Mouse (Mus musculus): ENCODE results near the gene P2rx1. TPM values are rescaled to one million over a fixed set of nuclear protein-coding genes. Genes with fewer than 3 reads are reported as not detected.

Gene P2rx1
- total RNA-seq, 2 experiments from 2014 or later: 0.38 to 1.1 TPM

DNA sequence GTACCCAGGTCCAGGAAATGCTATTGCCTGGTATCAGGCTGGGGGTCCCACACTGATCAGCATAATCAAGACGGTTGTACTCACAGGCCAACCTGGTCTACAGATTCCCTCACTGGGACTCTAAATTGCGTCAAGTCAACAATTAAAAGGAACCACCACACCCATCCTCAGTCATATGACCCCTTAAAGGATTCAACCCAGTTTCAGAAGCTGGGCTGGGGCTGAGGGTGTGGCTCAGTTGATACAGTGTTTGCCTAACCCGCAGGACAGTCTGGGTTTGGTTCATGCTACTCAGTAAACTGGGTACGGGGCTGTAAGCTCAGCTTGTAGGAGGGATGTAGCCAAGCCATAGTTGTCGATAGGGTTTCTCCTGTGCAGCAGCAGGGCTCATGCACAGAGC lies 12.2 kb upstream of the P2rx1 start:
- intact Hi-C loops (cut with DNase I; ENCODE audit: low total_unique reads): no loop called here
- no peak for DNase-seq

DNA sequence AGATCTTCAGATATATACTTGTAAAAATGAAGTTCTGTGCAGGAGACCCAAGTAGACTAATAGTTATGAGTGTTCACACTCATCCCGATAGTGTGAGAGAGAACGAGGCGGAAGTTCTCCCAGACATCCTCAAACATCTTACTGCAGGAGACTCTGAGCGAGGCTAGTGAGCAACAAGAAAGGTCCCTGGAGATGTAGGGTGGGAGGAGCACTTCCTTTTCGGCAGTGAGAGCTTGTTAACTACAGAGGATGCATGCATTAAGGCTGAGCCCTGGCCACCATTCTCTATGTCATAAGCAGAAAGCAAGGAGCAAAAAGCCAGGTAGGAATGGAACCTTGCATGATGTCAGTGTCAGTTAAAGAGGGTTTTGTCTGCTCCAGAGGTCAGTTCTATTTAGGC lies 11.7 kb upstream of the P2rx1 start:
- no peak for DNase-seq
- intact Hi-C loops (cut with DNase I; ENCODE audit: low total_unique reads): no loop called here

- intact Hi-C loops (cut with DNase I; ENCODE audit: low total_unique reads): no loop called here
- no peak for DNase-seq
These were observed 11.1 kb upstream of the P2rx1 start for GRCm38 (mm10) chr11:72987807-72988206.

GRCm38 (mm10) chr11:72989044-72989443 lies 9.9 kb upstream of the P2rx1 start:
- intact Hi-C loops (cut with DNase I; ENCODE audit: low total_unique reads): no loop called here
- no peak for DNase-seq

- DNase-seq: no peak
- intact Hi-C loops (cut with DNase I; ENCODE audit: low total_unique reads): no loop called here
These were observed 8.2 kb upstream of the P2rx1 start for GRCm38 (mm10) chr11:72990688-72991087.

DNA sequence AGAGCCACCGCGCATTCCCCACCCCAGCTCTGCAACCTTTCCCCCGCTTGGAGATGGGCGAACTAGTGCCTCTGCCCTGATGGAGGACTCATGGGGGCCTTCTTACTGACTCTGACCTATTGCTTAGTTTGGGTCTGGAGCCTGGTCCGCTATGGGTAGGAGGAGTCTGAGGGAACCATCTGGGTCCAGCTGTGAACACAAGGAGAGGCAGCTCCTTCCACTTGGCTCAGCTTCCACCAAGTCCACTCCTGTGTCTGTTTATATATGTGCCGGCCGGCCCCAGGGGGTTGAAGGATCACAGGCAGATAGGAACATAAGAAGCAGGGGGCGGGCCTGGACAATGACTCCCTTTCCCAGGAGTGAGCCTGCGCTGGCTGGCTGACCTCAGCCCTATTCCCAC lies 6.9 kb upstream of the P2rx1 start:
- intact Hi-C loops (cut with DNase I; ENCODE audit: low total_unique reads): no loop called here

DNA sequence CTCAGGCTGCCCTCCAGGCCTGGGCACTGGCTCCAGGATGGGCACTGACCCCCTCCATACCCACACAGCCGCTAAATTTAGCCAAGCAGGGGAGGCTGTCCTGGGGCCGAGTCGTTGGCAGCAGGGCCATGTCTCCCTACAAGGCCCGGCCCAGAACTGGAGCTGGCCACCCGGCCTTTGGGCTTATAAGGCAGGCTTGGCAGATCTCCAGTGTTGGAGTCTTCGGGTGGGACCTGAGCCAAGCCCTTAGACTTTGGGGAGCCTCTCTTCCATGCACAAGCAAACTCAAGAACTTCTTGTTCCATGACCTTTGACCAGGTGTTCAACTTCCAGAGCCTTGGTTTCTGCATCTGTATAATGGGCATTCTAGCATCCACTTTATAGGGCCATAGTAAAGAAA lies 2.6 kb upstream of the P2rx1 start:
- no peak for DNase-seq
- intact Hi-C loops (cut with DNase I; ENCODE audit: low total_unique reads): no loop called here

More for the DNA sequence above, 6.9 kb upstream of the P2rx1 start:
- no peak for DNase-seq

DNA sequence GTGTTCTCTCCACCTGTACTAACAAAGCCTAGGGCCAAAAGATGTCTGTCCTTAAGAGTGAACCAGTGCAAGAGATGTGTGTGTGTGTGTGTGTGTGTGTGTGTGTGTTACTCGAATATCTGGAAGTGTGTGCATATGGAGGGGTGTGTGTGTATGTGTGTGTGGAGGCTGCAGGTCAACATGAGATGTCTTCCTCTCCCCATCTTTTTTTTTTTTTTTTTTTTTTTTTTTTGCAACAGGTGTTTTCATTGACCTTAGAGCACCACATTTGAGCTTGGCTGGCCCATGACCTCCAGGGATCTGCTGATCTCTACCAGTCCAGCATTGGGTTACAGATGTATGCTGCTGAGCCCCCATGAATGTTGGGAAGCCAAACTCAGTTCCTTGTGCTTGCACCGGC lies 2.1 kb upstream of the P2rx1 start:
- no peak for DNase-seq
- intact Hi-C loops (cut with DNase I; ENCODE audit: low total_unique reads): no loop called here

- intact Hi-C loops (cut with DNase I; ENCODE audit: low total_unique reads): no loop called here
These were observed 1.2 kb upstream of the P2rx1 start for GRCm38 (mm10) chr11:72997529-72998326.

GRCm38 (mm10) chr11:73001029-73001428 lies 2.1 kb downstream of the P2rx1 start:
- intact Hi-C loops (cut with DNase I; ENCODE audit: low total_unique reads): loop anchor here (2.0 to 10.0 kb wide), 2 partner anchors 74 to 114 kb away; no protein-coding TSS in a partner anchor

More at GRCm38 (mm10) chr11:72997529-72998326, 1.2 kb upstream of the P2rx1 start:
- DNase-seq: no peak

GRCm38 (mm10) chr11:73006377-73006776 lies 7.5 kb downstream of the P2rx1 start:
- intact Hi-C loops (cut with DNase I; ENCODE audit: low total_unique reads): loop anchor here (2.0 to 10.0 kb wide), 2 partner anchors 32 to 108 kb away; no protein-coding TSS in a partner anchor
- DNase-seq: no peak

More at GRCm38 (mm10) chr11:73001029-73001428, 2.1 kb downstream of the P2rx1 start:
- peak; percentile 67 for DNase-seq

DNA sequence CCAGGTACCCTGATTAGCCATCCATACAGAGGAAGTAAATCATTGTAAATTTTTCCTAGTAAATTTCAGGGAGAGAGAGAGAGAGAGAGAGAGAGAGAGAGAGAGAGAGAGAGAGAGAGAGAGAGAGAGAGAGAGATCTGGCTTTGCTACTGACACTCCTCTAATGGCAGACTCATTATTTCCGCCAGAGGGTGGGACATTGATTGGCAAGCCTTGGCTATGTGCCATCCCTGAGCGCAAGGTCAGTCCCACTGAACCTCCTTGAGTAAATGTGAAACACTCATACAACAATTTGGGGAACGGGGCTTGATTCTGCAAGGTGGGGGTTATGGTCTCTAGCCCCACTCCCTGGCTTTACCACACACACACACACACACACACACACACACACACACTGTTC lies 8.2 kb downstream of the P2rx1 start:
- intact Hi-C loops (cut with DNase I; ENCODE audit: low total_unique reads): loop anchor here (2.0 to 10.0 kb wide), 2 partner anchors 32 to 108 kb away; no protein-coding TSS in a partner anchor
- DNase-seq: no peak

DNA sequence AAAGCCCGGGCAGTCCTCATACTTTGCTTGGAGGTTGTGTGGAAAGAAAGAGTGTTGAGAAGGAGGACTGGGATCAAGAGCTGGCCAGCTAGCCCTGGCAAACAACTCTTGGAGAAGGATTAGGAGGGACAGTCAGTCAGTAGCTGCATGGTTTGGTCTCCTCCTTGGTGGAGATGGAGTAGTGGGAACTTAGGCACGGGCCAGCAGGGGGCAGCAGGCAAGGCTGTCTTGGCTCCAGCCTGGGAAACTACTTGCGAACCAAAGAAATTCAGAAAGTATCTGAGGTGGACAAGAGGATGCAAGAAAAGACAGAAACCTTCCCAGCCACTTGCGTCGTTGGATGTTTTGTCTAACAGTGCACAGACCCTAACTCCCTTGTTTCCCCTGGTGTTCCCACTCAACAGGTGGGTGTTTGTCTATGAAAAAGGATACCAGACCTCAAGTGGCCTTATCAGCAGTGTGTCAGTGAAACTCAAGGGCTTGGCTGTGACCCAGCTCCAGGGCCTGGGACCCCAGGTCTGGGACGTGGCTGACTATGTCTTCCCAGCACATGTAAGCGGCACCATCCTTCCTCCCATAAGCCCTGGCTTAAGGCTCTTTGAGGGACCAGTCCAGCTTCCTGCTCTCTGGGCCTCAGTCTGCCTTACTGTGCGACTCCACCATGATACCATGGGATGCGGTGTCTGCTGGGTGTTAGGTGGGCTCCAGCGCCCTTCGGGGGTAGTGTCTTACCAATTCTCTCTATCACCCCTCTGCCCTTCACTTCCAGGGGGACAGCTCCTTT lies 9.0 kb downstream of the P2rx1 start:
- DNase-seq: peak; percentile 75
- intact Hi-C loops (cut with DNase I; ENCODE audit: low total_unique reads): loop anchor here (2.0 to 10.0 kb wide), 2 partner anchors 31 to 107 kb away; no protein-coding TSS in a partner anchor

- DNase-seq: no peak
- intact Hi-C loops (cut with DNase I; ENCODE audit: low total_unique reads): loop anchor here (10.0 kb wide), 1 partner anchor 106 kb away; no protein-coding TSS in a partner anchor
These were observed 9.9 kb downstream of the P2rx1 start for GRCm38 (mm10) chr11:73008826-73009225.

GRCm38 (mm10) chr11:73009531-73010274 lies 10.8 kb downstream of the P2rx1 start:
- intact Hi-C loops (cut with DNase I; ENCODE audit: low total_unique reads): loop anchor here (10.0 kb wide), 1 partner anchor 105 kb away; no protein-coding TSS in a partner anchor
- DNase-seq: no peak

GRCm38 (mm10) chr11:73013981-73014380 lies 15.1 kb downstream of the P2rx1 start:
- no peak for DNase-seq
- intact Hi-C loops (cut with DNase I; ENCODE audit: low total_unique reads): no loop called here

GRCm38 (mm10) chr11:73014831-73015344 lies 16.0 kb downstream of the P2rx1 start:
- intact Hi-C loops (cut with DNase I; ENCODE audit: low total_unique reads): no loop called here
- no peak for DNase-seq

- DNase-seq: peak; percentile 77
- intact Hi-C loops (cut with DNase I; ENCODE audit: low total_unique reads): no loop called here
These were observed 16.6 kb downstream of the P2rx1 start for GRCm38 (mm10) chr11:73015391-73016102.

- intact Hi-C loops (cut with DNase I; ENCODE audit: low total_unique reads): no loop called here
- no peak for DNase-seq
These were observed 17.2 kb downstream of the P2rx1 start for GRCm38 (mm10) chr11:73016103-73016420.

Data from gastrocnemius, postnatal 14 days (tissue).